Mouse (Mus musculus) stomach, embryonic 14.5 days (tissue): ENCODE results near the gene Tnr. TPM values are rescaled to one million over a fixed set of nuclear protein-coding genes. Genes with fewer than 3 reads are reported as not detected.

Source experiments
- ATAC-seq: fragments of 200-750 bp; cut with Nextera tagmentation; 2 replicates; pipeline ENCODE4 v1.8.0; 2017; ENCODE audit warnings: low read depth, moderate TSS enrichment; ENCODE audit not compliant: insufficient number of reproducible peaks, insufficient read depth, low FRiP score
- H3K27ac ChIP-seq: fragments of 300-500 bp; sonication (generic); 2 replicates; pipeline ENCODE4 v1.5.1; 2014; ENCODE audit warnings: mild to moderate bottlenecking, low read length, moderate library complexity, mixed read lengths
- H3K27me3 ChIP-seq: fragments of 300-500 bp; sonication (generic); 2 replicates; pipeline ENCODE4 v1.6.1; 2014; ENCODE audit warnings: low read length, control low read depth, mixed read lengths; ENCODE audit not compliant: control insufficient read depth, insufficient read depth
- H3K36me3 ChIP-seq: fragments of 300-500 bp; sonication (generic); 2 replicates; pipeline ENCODE4 v1.6.1; 2014; ENCODE audit warnings: mild to moderate bottlenecking, control low read depth, low read length, moderate library complexity, mixed read lengths; ENCODE audit not compliant: control insufficient read depth, insufficient read depth
- H3K4me1 ChIP-seq: fragments of 300-500 bp; sonication (generic); 2 replicates; pipeline ENCODE4 v1.6.1; 2014; ENCODE audit warnings: low read length, control low read depth, mixed read lengths; ENCODE audit not compliant: control insufficient read depth, insufficient read depth
- H3K4me2 ChIP-seq: fragments of 300-500 bp; sonication (generic); replicated peaks from 2 replicates; pipeline ENCODE4 v1.6.1; 2014; ENCODE audit warnings: low read depth, low read length, control low read depth
- H3K4me3 ChIP-seq: fragments of 300-500 bp; sonication (generic); 2 replicates; pipeline ENCODE4 v1.5.1; 2014; ENCODE audit warnings: low read depth, low read length, control low read depth
- H3K9ac ChIP-seq: fragments of 300-500 bp; sonication (generic); replicated peaks from 2 replicates; pipeline ENCODE4 v1.6.1; 2014; ENCODE audit warnings: low read depth, mild to moderate bottlenecking, control low read depth, low read length, moderate library complexity, mixed read lengths
- H3K9me3 ChIP-seq: fragments of 300-500 bp; sonication (generic); 2 replicates; pipeline ENCODE4 v1.6.1; 2016; ENCODE audit warnings: low read depth, low read length, control low read depth; ENCODE audit not compliant: control insufficient read depth
- WGBS: fragments of 180-500 bp; shearing (Covaris S2); extraction: QIAGEN DNeasy Blood & Tissue Kit; methylation state at CpG from one replicate; pipeline ENCODE4 v1.1.7; 2014; 5-methylcytosine and 5-hydroxymethylcytosine counted together
- polyA plus RNA-seq: library from polyadenylated mRNA; unstranded; fragments of >200 nt; fragmentation: Nextera tagmentation; extraction: Ambion mirVana; gene quantifications from 2 replicates; pipeline ENCODE4 v1.2.1, GENCODE M21; 2014

Gene Tnr
- polyA plus RNA-seq, 1 experiment from 2014 or later = 0.61 TPM

- Histone ChIP-seq H3K36me3 (no peaks in the 10 kb centered on the region), H3K9me3 (no peaks in the 10 kb centered on the region), H3K27ac (no peak overlapping the region), H3K4me2 (no peak overlapping the region), H3K27me3 (no peaks in the 10 kb centered on the region), H3K9ac (no peak overlapping the region), H3K4me3 (no peak overlapping the region), H3K4me1 (peaks cover 4% of the 10 kb centered on the region; the same call in 1 of the 2 replicates)
- no peak for ATAC-seq
- 49% methylated on average over 2 of the region's 2 CpGs for WGBS
Measured at GRCm38 (mm10) chr1:159570831-159571230, 47.3 kb downstream of the Tnr start.

- no peak overlapping the region for H3K27ac ChIP-seq
- WGBS = 89% methylated on average over 3 of the region's 3 CpGs
- H3K4me1 ChIP-seq = peaks cover 4% of the 10 kb centered on the region; the same call in 1 of the 2 replicates
- H3K4me3 ChIP-seq = no peak overlapping the region
- ATAC-seq = no peak
- no peaks in the 10 kb centered on the region for H3K27me3 ChIP-seq
- no peak overlapping the region for H3K9ac ChIP-seq
- no peak overlapping the region for H3K4me2 ChIP-seq
- H3K9me3 ChIP-seq = no peaks in the 10 kb centered on the region
- H3K36me3 ChIP-seq = no peaks in the 10 kb centered on the region
Measured at GRCm38 (mm10) chr1:159571951-159572350, 48.4 kb downstream of the Tnr start.

- H3K36me3 ChIP-seq = no peaks in the 10 kb centered on the region
- ATAC-seq = no peak
Measured at GRCm38 (mm10) chr1:159573116-159573515, 49.5 kb downstream of the Tnr start.

GRCm38 (mm10) chr1:159574661-159575060, 51.1 kb downstream of the Tnr start:
- Histone ChIP-seq H3K4me3 (no peak overlapping the region), H3K4me1 (peaks cover 4% of the 10 kb centered on the region; the same call in 1 of the 2 replicates), H3K27ac (no peak overlapping the region), H3K9ac (no peak overlapping the region), H3K27me3 (no peaks in the 10 kb centered on the region), H3K4me2 (no peak overlapping the region), H3K36me3 (no peaks in the 10 kb centered on the region), H3K9me3 (no peaks in the 10 kb centered on the region)
- 78% methylated on average over 5 of the region's 5 CpGs for WGBS
- no peak for ATAC-seq

More at GRCm38 (mm10) chr1:159573116-159573515, 49.5 kb downstream of the Tnr start:
- H3K27ac ChIP-seq = no peak overlapping the region
- 71% methylated on average over 2 of the region's 2 CpGs for WGBS
- no peaks in the 10 kb centered on the region for H3K9me3 ChIP-seq
- peaks cover 4% of the 10 kb centered on the region; the same call in 1 of the 2 replicates for H3K4me1 ChIP-seq
- no peaks in the 10 kb centered on the region for H3K27me3 ChIP-seq
- H3K4me2 ChIP-seq = no peak overlapping the region
- H3K4me3 ChIP-seq = no peak overlapping the region
- no peak overlapping the region for H3K9ac ChIP-seq

GRCm38 (mm10) chr1:159576246-159576645, 52.7 kb downstream of the Tnr start:
- H3K9me3 ChIP-seq = no peaks in the 10 kb centered on the region
- no peaks in the 10 kb centered on the region for H3K36me3 ChIP-seq
- 73% methylated on average over 2 of the region's 2 CpGs for WGBS
- H3K4me1 ChIP-seq = no peaks in the 10 kb centered on the region
- no peak overlapping the region for H3K4me2 ChIP-seq
- ATAC-seq = no peak
- no peak overlapping the region for H3K4me3 ChIP-seq
- no peaks in the 10 kb centered on the region for H3K27me3 ChIP-seq
- no peak overlapping the region for H3K9ac ChIP-seq
- H3K27ac ChIP-seq = no peak overlapping the region

GRCm38 (mm10) chr1:159578391-159578790, 54.8 kb downstream of the Tnr start:
- WGBS = 40% methylated on average over 3 of the region's 3 CpGs
- no peaks in the 10 kb centered on the region for H3K27me3 ChIP-seq
- H3K27ac ChIP-seq = no peak overlapping the region

GRCm38 (mm10) chr1:159580335-159580921, 56.9 kb downstream of the Tnr start:
- no peak for ATAC-seq
- no peaks in the 10 kb centered on the region for H3K4me1 ChIP-seq
- WGBS = 65% methylated on average over 8 of the region's 8 CpGs
- H3K9me3 ChIP-seq = no peaks in the 10 kb centered on the region
- no peak overlapping the region for H3K9ac ChIP-seq
- H3K27me3 ChIP-seq = no peaks in the 10 kb centered on the region
- H3K4me2 ChIP-seq = no peak overlapping the region
- H3K36me3 ChIP-seq = no peaks in the 10 kb centered on the region
- H3K4me3 ChIP-seq = no peak overlapping the region
- no peak overlapping the region for H3K27ac ChIP-seq

More at GRCm38 (mm10) chr1:159578391-159578790, 54.8 kb downstream of the Tnr start:
- Histone ChIP-seq H3K9ac (no peak overlapping the region), H3K4me1 (no peaks in the 10 kb centered on the region), H3K4me2 (no peak overlapping the region), H3K36me3 (no peaks in the 10 kb centered on the region), H3K9me3 (no peaks in the 10 kb centered on the region), H3K4me3 (no peak overlapping the region)
- ATAC-seq = no peak

- Histone ChIP-seq H3K36me3 (no peaks in the 10 kb centered on the region), H3K27me3 (no peaks in the 10 kb centered on the region), H3K4me1 (no peaks in the 10 kb centered on the region), H3K9ac (no peak overlapping the region), H3K4me3 (no peak overlapping the region), H3K27ac (no peak overlapping the region), H3K4me2 (no peak overlapping the region), H3K9me3 (no peaks in the 10 kb centered on the region)
- WGBS = 68% methylated on average over 4 of the region's 4 CpGs
- ATAC-seq = no peak
Measured at GRCm38 (mm10) chr1:159583877-159584276, 60.3 kb downstream of the Tnr start.

GRCm38 (mm10) chr1:159588741-159589140, 65.2 kb downstream of the Tnr start:
- 71% methylated on average over 2 of the region's 2 CpGs for WGBS
- no peak overlapping the region for H3K9ac ChIP-seq
- no peak for ATAC-seq
- no peak overlapping the region for H3K4me3 ChIP-seq
- H3K4me1 ChIP-seq = no peaks in the 10 kb centered on the region
- no peaks in the 10 kb centered on the region for H3K27me3 ChIP-seq
- no peak overlapping the region for H3K4me2 ChIP-seq
- no peaks in the 10 kb centered on the region for H3K9me3 ChIP-seq
- H3K27ac ChIP-seq = no peak overlapping the region
- H3K36me3 ChIP-seq = no peaks in the 10 kb centered on the region
